Mouse (Mus musculus) limb, embryonic 15.5 days (tissue): ENCODE results near the gene Amy2a5. TPM values are rescaled to one million over a fixed set of nuclear protein-coding genes. Genes with fewer than 3 reads are reported as not detected.
"Not testable (repeated sequence)": the region's sequence is repeated elsewhere in the genome, so short reads cannot be mapped to it uniquely, and the experiment has no call there.

ENCODE experiments used
- ATAC-seq: fragments of 200-750 bp; cut with Nextera tagmentation; 2 replicates; pipeline ENCODE4 v1.8.0; 2017; ENCODE audit warnings: low read depth, moderate TSS enrichment; ENCODE audit not compliant: insufficient number of reproducible peaks, low FRiP score, low TSS enrichment
- H3K27ac ChIP-seq: fragments of 300-500 bp; sonication (generic); 2 replicates; pipeline ENCODE4 v1.5.1; 2015; ENCODE audit warnings: moderate library complexity, mild to moderate bottlenecking, inconsistent platforms
- H3K27me3 ChIP-seq: fragments of 300-500 bp; sonication (generic); 2 replicates; pipeline ENCODE4 v1.6.1; 2015; ENCODE audit warnings: inconsistent platforms
- H3K36me3 ChIP-seq: fragments of 300-500 bp; sonication (generic); 2 replicates; pipeline ENCODE4 v1.6.1; 2015; ENCODE audit warnings: inconsistent platforms
- H3K4me1 ChIP-seq: fragments of 300-500 bp; sonication (generic); 2 replicates; pipeline ENCODE4 v1.6.1; 2015; ENCODE audit warnings: inconsistent platforms
- H3K4me2 ChIP-seq: fragments of 300-500 bp; sonication (generic); 2 replicates; pipeline ENCODE4 v1.6.1; 2015; ENCODE audit warnings: mild to moderate bottlenecking, inconsistent platforms
- H3K4me3 ChIP-seq: fragments of 300-500 bp; sonication (generic); 2 replicates; pipeline ENCODE4 v1.5.1; 2015; ENCODE audit warnings: mild to moderate bottlenecking, inconsistent platforms
- H3K9ac ChIP-seq: fragments of 300-500 bp; sonication (generic); 2 replicates; pipeline ENCODE4 v1.6.1; 2015; ENCODE audit warnings: inconsistent platforms
- H3K9me3 ChIP-seq: fragments of 300-500 bp; sonication (generic); 2 replicates; pipeline ENCODE4 v1.6.1; 2016; ENCODE audit warnings: inconsistent platforms
- WGBS: fragments of 180-500 bp; shearing (Covaris S2); methylation state at CpG from one replicate; pipeline ENCODE4 v1.1.7; 2015; 5-methylcytosine and 5-hydroxymethylcytosine counted together
- polyA plus RNA-seq: library from polyadenylated mRNA; unstranded; fragments of >200 nt; fragmentation: Nextera tagmentation; extraction: Ambion mirVana; gene quantifications from 2 replicates; pipeline ENCODE4 v1.2.1, GENCODE M21; 2015

The Amy2a5 gene
- not detected in 2 replicates for polyA plus RNA-seq

DNA sequence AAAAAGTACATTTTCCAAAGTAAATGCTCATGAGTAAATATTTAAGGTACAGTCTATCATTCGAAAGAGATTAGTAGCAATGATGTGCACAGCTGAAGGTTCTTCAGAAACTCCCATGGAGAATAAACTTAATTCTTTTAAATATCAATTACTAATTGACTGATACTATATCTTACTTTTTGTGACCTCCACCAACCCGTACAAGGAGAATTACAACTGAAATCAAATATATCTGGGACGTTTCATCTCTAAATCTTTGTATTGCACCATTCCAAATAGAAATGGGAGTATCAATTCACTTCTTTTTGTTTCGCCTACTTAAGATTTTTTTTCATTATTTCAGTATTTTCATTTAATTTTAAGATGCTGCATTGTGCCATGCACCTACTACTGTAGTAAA, at the start of gene Amy2a5:
Gene Amy2a5, minus strand, starts transcription at position 101 of the 400 bp plus-strand sequence.
- not testable (repeated sequence) for H3K36me3 ChIP-seq, H3K9ac ChIP-seq, H3K4me3 ChIP-seq, H3K27ac ChIP-seq, H3K4me2 ChIP-seq, ATAC-seq, H3K9me3 ChIP-seq, H3K4me1 ChIP-seq, H3K27me3 ChIP-seq
- no CpG with 5 or more reads among the region's 4 CpGs for WGBS

DNA sequence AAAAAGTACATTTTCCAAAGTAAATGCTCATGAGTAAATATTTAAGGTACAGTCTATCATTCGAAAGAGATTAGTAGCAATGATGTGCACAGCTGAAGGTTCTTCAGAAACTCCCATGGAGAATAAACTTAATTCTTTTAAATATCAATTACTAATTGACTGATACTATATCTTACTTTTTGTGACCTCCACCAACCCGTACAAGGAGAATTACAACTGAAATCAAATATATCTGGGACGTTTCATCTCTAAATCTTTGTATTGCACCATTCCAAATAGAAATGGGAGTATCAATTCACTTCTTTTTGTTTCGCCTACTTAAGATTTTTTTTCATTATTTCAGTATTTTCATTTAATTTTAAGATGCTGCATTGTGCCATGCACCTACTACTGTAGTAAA, 32.7 kb upstream of the Amy2a5 start, which contains the start of gene Amy2a4:
Gene Amy2a4, minus strand, starts transcription at position 101 of the 400 bp plus-strand sequence.
- H3K9me3 ChIP-seq, H3K4me2 ChIP-seq, H3K27me3 ChIP-seq, H3K36me3 ChIP-seq, H3K9ac ChIP-seq, H3K27ac ChIP-seq, ATAC-seq, H3K4me3 ChIP-seq, H3K4me1 ChIP-seq: not testable (repeated sequence)
- no CpG with 5 or more reads among the region's 4 CpGs for WGBS

DNA sequence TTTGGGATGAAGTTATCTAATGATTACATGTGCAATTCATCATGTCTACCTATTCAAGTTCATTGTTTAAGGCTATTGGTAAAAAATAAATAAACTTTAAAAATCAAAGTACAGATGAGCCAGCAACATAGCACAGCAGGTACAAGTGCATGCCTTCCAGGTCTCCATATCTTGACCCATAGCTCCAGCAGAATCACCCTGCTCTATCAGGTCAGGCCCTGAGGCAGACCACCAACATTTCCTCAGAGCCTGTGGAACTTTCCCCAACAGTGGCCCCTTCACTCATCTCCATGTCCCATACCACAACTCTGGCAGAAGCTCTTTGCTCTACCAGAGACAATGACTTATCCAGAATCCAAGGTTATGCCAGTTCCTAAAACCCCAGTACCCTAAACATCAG, 21.6 kb upstream of the Amy2a5 start:
- not testable (repeated sequence) for H3K4me1 ChIP-seq, H3K4me3 ChIP-seq, H3K9ac ChIP-seq, H3K36me3 ChIP-seq, ATAC-seq, H3K27ac ChIP-seq, H3K27me3 ChIP-seq, H3K4me2 ChIP-seq, H3K9me3 ChIP-seq

DNA sequence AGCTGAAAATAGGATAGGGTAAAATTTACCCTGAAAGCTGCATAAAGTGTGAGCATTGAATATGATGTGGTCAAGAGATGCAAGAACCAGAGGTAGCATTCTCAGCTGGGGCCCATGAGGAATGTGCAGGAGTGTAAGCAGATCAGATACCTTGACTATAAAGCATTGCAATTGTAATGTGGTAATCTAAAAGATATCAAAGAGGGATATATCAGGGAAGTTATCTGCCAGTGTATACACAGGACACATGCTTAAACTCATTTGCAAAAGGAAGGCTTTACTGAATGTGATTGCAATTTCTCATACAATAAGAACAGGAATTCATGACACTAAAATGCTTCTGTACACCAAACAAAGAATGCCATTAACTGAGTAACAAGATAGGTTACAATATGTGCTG, 20.9 kb upstream of the Amy2a5 start:
- not testable (repeated sequence) for H3K4me2 ChIP-seq, H3K4me1 ChIP-seq, ATAC-seq, H3K27ac ChIP-seq, H3K9me3 ChIP-seq, H3K4me3 ChIP-seq, H3K36me3 ChIP-seq, H3K9ac ChIP-seq, H3K27me3 ChIP-seq

DNA sequence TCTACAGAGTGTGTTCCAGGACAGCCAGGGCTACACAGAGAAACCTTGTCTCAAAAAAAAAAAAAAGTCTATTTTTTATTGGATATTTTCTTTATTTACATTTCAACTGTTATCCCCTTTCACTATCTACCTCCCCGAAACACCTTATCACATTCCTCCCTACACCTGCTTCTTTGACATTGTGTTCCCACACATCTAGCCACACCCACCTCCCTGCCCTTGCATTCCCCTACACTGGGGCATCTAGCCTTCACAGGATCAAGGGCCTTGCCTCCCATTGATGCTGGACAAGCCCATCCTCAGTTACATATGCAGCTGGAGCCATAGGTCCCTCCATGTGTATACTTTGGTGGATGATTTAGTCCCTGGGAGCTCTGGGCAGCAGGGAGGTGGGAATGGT, 31.5 kb downstream of the Amy2a5 start:
- no peak overlapping the region for H3K4me3 ChIP-seq
- no peaks in the 10 kb centered on the region for H3K27me3 ChIP-seq
- no peak for ATAC-seq
- no peak overlapping the region for H3K9ac ChIP-seq
- 93% methylated on average over 1 of the region's 1 CpGs for WGBS
- H3K4me1 ChIP-seq: no peaks in the 10 kb centered on the region
- H3K27ac ChIP-seq: no peak overlapping the region
- H3K9me3 ChIP-seq: no peaks in the 10 kb centered on the region
- H3K4me2 ChIP-seq: no peak overlapping the region
- no peaks in the 10 kb centered on the region for H3K36me3 ChIP-seq

Other genes starting within 250 kb of the Amy2a5 start
- gene Amy2a4, start 32.6 kb upstream of the Amy2a5 start, polyA plus RNA-seq: 0.49 and 0.67 TPM in 2 replicates
- gene Amy2a3, start 65.2 kb upstream of the Amy2a5 start, polyA plus RNA-seq: 0.49 and 0.67 TPM in 2 replicates
- gene Amy2a2, start 97.8 kb upstream of the Amy2a5 start, polyA plus RNA-seq: 0.49 and 0.67 TPM in 2 replicates